Mouse (Mus musculus) liver, embryonic 12.5 days (tissue): ENCODE data around the gene Lmbr1. TPM values are rescaled to one million over a fixed set of nuclear protein-coding genes. Genes with fewer than 3 reads are reported as not detected.
"Not testable (repeated sequence)": the region's sequence is repeated elsewhere in the genome, so short reads cannot be mapped to it uniquely, and the experiment has no call there.

Experiments used
- ATAC-seq: fragments of 200-750 bp; cut with Nextera tagmentation; 2 replicates; pipeline ENCODE4 v1.8.0; 2017; ENCODE audit warnings: moderate number of reproducible peaks, mild to moderate bottlenecking, moderate library complexity
- H3K27ac ChIP-seq: fragments of 300-500 bp; sonication (generic); 2 replicates; pipeline ENCODE4 v1.5.1; 2016; ENCODE audit warnings: mild to moderate bottlenecking
- H3K27me3 ChIP-seq: fragments of 300-500 bp; sonication (generic); replicated peaks from 2 replicates; pipeline ENCODE4 v1.6.1; 2016; ENCODE audit warnings: mild to moderate bottlenecking, moderate library complexity
- H3K36me3 ChIP-seq: fragments of 300-500 bp; sonication (generic); 2 replicates; pipeline ENCODE4 v1.6.1; 2016; ENCODE audit warnings: mild to moderate bottlenecking, moderate library complexity
- H3K4me1 ChIP-seq: fragments of 300-500 bp; sonication (generic); 2 replicates; pipeline ENCODE4 v1.6.1; 2016
- H3K4me2 ChIP-seq: fragments of 300-500 bp; sonication (generic); 2 replicates; pipeline ENCODE4 v1.6.1; 2016; ENCODE audit warnings: mild to moderate bottlenecking, moderate library complexity
- H3K4me3 ChIP-seq: fragments of 300-500 bp; sonication (generic); 2 replicates; pipeline ENCODE4 v1.5.1; 2016; ENCODE audit warnings: mild to moderate bottlenecking, moderate library complexity
- H3K9ac ChIP-seq: fragments of 300-500 bp; sonication (generic); 2 replicates; pipeline ENCODE4 v1.6.1; 2016; ENCODE audit warnings: mild to moderate bottlenecking, moderate library complexity
- H3K9me3 ChIP-seq: fragments of 300-500 bp; sonication (generic); replicated peaks from 2 replicates; pipeline ENCODE4 v1.6.1; 2016; ENCODE audit warnings: mild to moderate bottlenecking, moderate library complexity
- whole genome bisulfite sequencing: fragments of 180-500 bp; shearing (Covaris S2); methylation state at CpG from one replicate; pipeline ENCODE4 v1.1.7; 2016; ENCODE audit not compliant: insufficient replicate concordance; 5-methylcytosine and 5-hydroxymethylcytosine counted together
- polyA plus RNA-seq: library from polyadenylated mRNA; unstranded; fragments of >200 nt; fragmentation: Nextera tagmentation; extraction: Ambion mirVana; gene quantifications from 2 replicates; pipeline ENCODE4 v1.2.1, GENCODE M21; 2016

Gene Lmbr1
- polyA plus RNA-seq = 3.9 and 4.8 TPM in 2 replicates

DNA sequence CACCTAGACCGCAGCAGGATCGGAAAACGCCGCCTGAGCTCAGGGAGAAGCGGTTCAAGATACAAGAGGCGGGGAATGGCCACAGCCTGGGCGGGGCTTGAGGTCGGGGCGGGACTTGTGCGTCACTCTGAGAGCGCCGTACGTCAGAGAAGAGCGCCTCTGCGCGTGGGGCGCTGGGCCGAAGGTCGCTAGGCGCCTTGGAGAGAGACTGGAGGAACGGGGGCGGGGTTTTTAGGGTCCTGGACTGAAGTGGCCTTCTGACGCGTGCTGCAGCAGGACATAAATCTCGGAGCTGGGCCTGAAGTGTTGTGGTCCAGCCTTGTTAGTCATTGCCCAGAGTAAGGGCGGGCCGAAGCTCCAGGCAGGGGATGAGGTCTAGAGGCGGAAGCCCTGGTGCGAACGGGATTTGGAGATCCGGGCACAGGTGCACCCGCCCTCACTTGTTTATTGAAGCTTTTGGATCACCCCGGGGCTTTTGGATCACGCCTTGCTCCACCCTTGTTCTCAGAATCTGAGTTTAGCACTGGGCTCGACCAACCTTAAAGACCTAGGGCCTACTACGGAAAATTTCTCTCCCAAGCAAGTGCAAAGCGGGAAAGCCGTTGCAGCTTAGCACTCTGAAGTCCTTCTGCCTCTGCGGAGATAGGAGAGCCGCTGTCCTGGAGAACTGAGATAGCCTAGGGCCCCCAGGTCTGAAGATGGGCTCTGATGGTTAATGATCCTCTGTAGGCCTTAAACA, at the start of gene Lmbr1:
Lmbr1 (minus strand) TSS at position 93 of the 739 bp plus-strand sequence.
- Histone ChIP-seq H3K4me3 (peak within 1 kb of the TSS; percentile 73), H3K9ac (peak within 1 kb of the TSS; percentile 75), H3K4me2 (peak within 1 kb of the TSS; percentile 92), H3K9me3 (no peaks in the 10 kb centered on the region), H3K36me3 (no peaks in the 10 kb centered on the region), H3K4me1 (peaks cover 32% of the 10 kb centered on the region), H3K27ac (peak within 1 kb of the TSS; percentile 89), H3K27me3 (peaks cover 9% of the 10 kb centered on the region; the same call in 1 of the 2 replicates)
- peak; percentile 91 for ATAC-seq
- 1% methylated on average over 40 of the region's 40 CpGs for WGBS

DNA sequence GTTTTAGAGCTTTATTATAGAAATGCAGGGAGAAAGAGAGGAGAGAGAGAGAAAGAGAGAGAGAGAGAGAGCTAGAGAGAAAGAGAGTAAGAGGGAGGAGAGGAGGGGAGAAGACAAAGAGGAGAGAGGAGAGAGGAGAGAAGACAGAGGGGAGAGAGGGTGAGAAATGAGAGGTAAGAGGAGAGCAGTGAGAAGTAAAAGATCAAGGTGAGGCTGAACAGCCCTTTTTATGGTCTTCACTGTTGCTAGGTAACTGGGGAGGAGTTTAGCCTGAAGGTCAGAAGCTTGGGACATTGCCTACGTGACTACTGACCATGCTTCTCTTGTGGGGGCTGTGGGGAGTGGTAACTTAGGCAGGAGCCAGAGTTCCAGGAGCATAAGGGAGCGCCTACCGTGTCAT, 45.1 kb upstream of the Lmbr1 start:
- H3K4me2 ChIP-seq, ATAC-seq, H3K4me1 ChIP-seq, H3K36me3 ChIP-seq, H3K4me3 ChIP-seq, H3K27ac ChIP-seq, H3K9me3 ChIP-seq, H3K9ac ChIP-seq: not testable (repeated sequence)
- peaks cover 31% of the 10 kb centered on the region for H3K27me3 ChIP-seq
- WGBS = 44% methylated on average over 3 of the region's 3 CpGs

DNA sequence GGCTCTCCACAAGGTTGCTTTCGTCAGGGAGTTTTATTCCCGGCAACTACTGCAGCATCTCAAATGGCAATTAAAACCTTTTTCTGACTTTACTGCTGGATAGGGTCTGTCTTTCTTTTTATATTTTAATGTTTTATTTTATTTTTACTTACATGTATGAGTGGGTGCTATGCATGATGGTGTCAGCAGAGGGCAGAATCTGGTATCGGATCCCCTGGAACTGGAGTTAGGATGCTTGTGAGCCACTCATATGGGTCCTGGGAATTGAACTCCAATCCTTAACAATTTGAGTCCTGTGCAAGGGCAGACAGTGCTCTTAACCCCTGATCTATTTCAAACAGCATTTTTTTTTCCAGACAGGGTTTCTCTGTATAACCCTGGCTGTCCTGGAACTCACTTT, 34.9 kb upstream of the Lmbr1 start:
- Histone ChIP-seq H3K27me3 (peaks cover 3% of the 10 kb centered on the region; the same call in 1 of the 2 replicates), H3K4me1 (no peaks in the 10 kb centered on the region), H3K4me3 (no peak overlapping the region), H3K9ac (no peak overlapping the region), H3K9me3 (no peaks in the 10 kb centered on the region), H3K4me2 (no peak overlapping the region), H3K36me3 (no peaks in the 10 kb centered on the region), H3K27ac (no peak overlapping the region)
- no peak for ATAC-seq
- WGBS = 77% methylated on average over 3 of the region's 3 CpGs

DNA sequence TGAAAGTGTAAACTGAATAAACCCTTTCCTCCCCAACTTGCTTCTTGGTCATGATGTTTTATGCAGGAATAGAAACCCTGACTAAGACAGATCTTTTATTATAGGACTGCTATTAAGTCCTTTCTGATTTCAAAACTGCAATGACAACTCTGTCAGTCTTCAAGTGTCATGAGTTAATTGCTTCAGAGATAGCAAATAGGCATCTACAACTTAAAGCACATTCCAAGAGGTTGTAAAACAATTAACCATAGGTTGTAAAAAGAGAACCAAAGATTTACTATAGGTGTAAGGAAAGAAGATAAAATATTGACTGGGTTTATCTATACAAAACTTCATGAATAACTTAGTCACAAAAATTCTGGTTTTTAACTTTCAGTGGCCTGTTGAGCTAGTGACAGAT, 32.7 kb upstream of the Lmbr1 start:
- no peak overlapping the region for H3K4me2 ChIP-seq
- no peaks in the 10 kb centered on the region for H3K4me1 ChIP-seq
- no peak overlapping the region for H3K9ac ChIP-seq
- ATAC-seq = no peak
- no peak overlapping the region for H3K27ac ChIP-seq
- no peak overlapping the region for H3K4me3 ChIP-seq
- H3K36me3 ChIP-seq = no peaks in the 10 kb centered on the region
- no peaks in the 10 kb centered on the region for H3K9me3 ChIP-seq
- peaks cover 3% of the 10 kb centered on the region; the same call in 1 of the 2 replicates for H3K27me3 ChIP-seq

DNA sequence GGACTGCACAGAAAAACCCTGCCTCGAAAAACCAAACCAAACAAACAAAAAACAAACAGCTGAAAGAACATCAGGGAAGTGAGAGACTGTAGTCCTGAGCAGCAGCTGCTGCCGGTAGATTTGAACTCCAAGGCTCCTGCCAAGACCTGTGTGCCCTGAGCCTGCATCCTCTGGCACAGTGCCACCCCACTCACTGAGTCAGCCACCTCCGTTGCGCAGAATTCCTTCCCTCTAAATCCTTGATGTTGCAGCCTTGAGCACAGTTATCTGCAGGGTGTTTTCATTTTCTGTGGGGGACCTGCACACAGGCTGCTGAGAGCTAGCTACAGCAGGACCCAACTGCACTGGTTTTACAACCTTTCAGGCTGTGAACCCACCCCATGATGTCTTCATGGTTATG, 20.2 kb upstream of the Lmbr1 start:
- ATAC-seq = no peak
- H3K9ac ChIP-seq = no peak overlapping the region
- H3K4me3 ChIP-seq = no peak overlapping the region
- 60% methylated on average over 4 of the region's 4 CpGs for WGBS
- no peaks in the 10 kb centered on the region for H3K36me3 ChIP-seq
- H3K9me3 ChIP-seq = no peaks in the 10 kb centered on the region
- H3K4me2 ChIP-seq = no peak overlapping the region
- no peak overlapping the region for H3K27ac ChIP-seq
- H3K27me3 ChIP-seq = peaks cover 3% of the 10 kb centered on the region; the same call in 1 of the 2 replicates
- H3K4me1 ChIP-seq = no peaks in the 10 kb centered on the region

DNA sequence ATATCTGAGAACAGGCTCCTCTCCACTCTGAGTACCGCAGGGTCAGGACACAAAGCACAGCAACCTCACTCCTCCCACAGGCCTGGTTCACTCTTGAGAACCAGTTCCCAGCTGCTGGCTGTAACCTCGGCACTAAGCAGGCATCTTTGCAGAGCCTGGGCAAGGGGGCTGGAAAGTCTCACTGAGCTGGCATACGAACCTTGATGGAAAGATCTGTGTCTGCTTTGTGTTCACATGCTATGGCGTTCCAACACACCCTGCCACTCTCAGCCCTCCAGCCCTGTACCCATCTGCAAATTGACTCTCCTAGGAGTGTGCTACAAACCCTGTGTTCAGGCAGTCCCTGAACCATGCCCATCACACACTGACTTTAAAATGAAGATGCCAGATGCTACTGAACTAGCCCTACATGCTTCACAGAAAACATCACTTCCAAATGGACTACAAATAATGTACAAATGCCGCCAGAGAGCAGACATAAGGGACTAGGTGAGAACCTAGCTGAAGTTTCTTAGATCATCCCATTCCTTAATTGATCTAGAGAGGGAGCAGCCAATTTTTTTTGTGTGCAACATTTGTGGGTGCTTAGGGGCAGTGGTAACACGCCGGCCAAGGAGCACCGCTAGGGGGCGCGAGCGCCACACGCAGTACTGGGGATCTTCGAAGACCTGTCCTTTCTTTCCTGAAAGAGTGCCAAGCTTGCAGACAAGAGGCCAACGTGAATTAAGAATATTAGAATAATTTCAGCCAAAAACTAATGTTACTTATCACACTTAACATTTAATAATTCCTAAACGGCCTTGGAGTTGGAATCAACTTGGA, 11.0 kb upstream of the Lmbr1 start:
- Histone ChIP-seq H3K9ac (no peak overlapping the region), H3K4me1 (no peaks in the 10 kb centered on the region), H3K36me3 (no peaks in the 10 kb centered on the region), H3K27ac (no peak overlapping the region), H3K27me3 (peaks cover 33% of the 10 kb centered on the region; the same call in 1 of the 2 replicates), H3K9me3 (no peaks in the 10 kb centered on the region), H3K4me3 (no peak overlapping the region), H3K4me2 (no peak overlapping the region)
- 18% methylated on average over 15 of the region's 15 CpGs for WGBS
- no peak; the same call in 1 of the 2 replicates for ATAC-seq

DNA sequence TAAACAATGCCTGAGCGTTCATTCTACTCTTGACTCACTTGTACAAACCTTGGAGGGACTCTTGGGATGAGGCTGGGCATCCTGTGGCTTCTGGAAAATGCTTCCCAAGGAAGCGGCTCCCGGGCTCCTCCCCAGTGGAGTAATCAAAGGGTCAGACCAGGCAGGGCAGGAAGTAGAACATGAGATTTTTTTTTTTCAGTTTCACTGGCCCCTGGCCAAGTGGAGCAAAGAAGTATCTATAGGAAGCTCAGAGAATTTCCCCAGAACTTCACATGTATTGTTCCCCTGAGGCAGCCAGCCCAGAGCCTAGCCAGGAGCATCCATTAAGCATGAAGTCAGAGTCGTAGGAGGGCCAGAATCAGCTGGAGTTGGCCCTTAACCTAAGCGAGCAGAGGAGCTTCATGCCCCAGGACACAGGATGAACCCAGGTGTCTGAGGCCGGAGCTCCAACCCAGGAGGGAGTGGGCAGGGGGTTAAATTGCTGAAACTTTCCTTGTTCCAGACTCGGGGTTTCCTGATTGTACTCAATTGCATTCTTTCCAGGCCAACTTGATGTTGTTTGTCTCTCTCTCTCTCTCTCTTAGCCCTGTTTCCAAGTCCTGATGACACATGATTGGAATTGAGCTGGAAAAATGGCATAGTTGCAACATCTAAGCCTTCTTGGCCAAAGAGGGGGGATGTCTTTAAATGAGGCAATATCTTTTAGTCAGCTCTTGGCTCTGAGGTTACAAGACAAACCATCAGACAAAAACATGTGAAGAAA, 10.2 kb upstream of the Lmbr1 start:
- no peak overlapping the region for H3K9ac ChIP-seq
- H3K4me3 ChIP-seq = no peak overlapping the region
- no peak for ATAC-seq
- H3K4me1 ChIP-seq = no peaks in the 10 kb centered on the region
- H3K27ac ChIP-seq = 0 out of 2 replicates have a peak overlapping the region, but pooled peaks have one; percentile 10
- no peaks in the 10 kb centered on the region for H3K9me3 ChIP-seq
- WGBS = 36% methylated on average over 7 of the region's 7 CpGs
- H3K36me3 ChIP-seq = no peaks in the 10 kb centered on the region
- no peak overlapping the region for H3K4me2 ChIP-seq
- H3K27me3 ChIP-seq = peaks cover 33% of the 10 kb centered on the region; the same call in 1 of the 2 replicates

DNA sequence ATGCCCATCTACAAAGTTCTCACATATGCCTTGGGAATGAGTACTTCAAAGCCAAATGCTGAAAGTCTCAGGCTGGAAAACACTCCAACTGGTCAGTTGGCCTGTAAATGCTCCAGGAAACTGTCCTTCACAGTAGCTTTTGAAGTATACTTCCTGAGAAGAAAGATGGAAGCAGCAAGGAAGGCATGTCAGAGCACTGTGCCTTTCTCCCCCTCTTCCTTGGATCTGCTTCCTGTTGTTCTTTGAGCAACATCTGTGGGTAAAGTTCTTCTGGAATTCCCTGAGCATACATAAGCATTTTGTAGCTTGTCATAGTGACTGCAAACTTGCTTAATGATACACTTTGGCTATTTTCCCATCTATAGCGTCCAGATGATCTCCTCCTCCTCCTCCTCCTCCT, 9.4 kb upstream of the Lmbr1 start:
- ATAC-seq = no peak
- 0 out of 2 replicates have a peak overlapping the region, but pooled peaks have one; percentile 10 for H3K27ac ChIP-seq
- 42% methylated on average over 1 of the region's 1 CpGs for WGBS

DNA sequence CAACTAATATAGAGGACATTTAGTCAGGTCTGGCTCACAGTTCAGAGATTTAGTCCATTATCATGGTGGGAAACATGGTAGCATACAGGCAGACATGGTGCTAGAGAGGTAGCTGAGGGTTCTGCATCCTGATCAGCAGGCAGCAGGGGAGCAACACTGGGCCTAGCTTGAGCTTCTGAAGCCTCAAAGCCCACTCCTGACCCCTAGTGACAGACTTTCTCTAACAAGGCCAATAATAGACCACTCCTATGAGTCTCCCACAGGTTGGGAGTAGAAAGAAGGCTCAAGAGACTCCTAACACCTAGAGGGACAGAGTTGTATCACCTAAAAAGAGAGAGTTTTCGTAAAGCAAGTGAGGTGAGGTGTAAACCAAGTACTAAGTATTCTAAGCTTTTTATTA, 4.6 kb upstream of the Lmbr1 start:
- Histone ChIP-seq H3K4me2 (no peak overlapping the region), H3K9me3 (no peaks in the 10 kb centered on the region), H3K27ac (no peak overlapping the region), H3K27me3 (peaks cover 15% of the 10 kb centered on the region; the same call in 1 of the 2 replicates), H3K36me3 (no peaks in the 10 kb centered on the region), H3K4me3 (no peak overlapping the region), H3K4me1 (peaks cover 23% of the 10 kb centered on the region), H3K9ac (no peak overlapping the region)
- WGBS = 54% methylated on average over 1 of the region's 1 CpGs
- no peak for ATAC-seq

More for the DNA sequence above, 9.4 kb upstream of the Lmbr1 start:
- no peak overlapping the region for H3K4me2 ChIP-seq
- no peaks in the 10 kb centered on the region for H3K9me3 ChIP-seq
- no peaks in the 10 kb centered on the region for H3K4me1 ChIP-seq
- H3K36me3 ChIP-seq = no peaks in the 10 kb centered on the region
- H3K9ac ChIP-seq = no peak overlapping the region
- H3K27me3 ChIP-seq = peaks cover 33% of the 10 kb centered on the region; the same call in 1 of the 2 replicates
- H3K4me3 ChIP-seq = no peak overlapping the region

DNA sequence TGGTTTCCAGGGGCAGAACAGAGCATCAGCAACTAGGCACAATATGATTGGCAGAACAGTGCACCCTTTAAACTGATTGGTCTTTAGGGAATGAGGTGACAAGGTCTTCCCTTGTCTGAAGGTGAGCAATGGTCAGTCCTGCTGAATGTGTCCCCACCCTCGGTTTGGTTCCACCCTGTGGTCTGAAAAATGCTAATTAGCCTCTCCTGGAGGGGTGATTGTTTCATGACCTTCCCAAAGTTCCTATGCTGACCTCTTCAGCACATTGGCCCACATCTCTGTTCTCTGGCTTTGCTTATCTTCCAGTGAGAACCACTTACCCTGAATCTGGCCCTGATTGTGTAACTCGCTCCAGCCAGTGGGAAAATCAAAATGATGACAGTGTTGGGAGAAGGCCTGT, 1.9 kb upstream of the Lmbr1 start:
- H3K4me3 ChIP-seq = no peak overlapping the region
- no peak overlapping the region for H3K4me2 ChIP-seq
- no peak for ATAC-seq
- H3K9me3 ChIP-seq = no peaks in the 10 kb centered on the region
- 72% methylated on average over 2 of the region's 2 CpGs for WGBS
- peaks cover 9% of the 10 kb centered on the region; the same call in 1 of the 2 replicates for H3K27me3 ChIP-seq
- H3K36me3 ChIP-seq = no peaks in the 10 kb centered on the region
- H3K4me1 ChIP-seq = peaks cover 32% of the 10 kb centered on the region
- no peak overlapping the region for H3K9ac ChIP-seq
- no peak overlapping the region for H3K27ac ChIP-seq

DNA sequence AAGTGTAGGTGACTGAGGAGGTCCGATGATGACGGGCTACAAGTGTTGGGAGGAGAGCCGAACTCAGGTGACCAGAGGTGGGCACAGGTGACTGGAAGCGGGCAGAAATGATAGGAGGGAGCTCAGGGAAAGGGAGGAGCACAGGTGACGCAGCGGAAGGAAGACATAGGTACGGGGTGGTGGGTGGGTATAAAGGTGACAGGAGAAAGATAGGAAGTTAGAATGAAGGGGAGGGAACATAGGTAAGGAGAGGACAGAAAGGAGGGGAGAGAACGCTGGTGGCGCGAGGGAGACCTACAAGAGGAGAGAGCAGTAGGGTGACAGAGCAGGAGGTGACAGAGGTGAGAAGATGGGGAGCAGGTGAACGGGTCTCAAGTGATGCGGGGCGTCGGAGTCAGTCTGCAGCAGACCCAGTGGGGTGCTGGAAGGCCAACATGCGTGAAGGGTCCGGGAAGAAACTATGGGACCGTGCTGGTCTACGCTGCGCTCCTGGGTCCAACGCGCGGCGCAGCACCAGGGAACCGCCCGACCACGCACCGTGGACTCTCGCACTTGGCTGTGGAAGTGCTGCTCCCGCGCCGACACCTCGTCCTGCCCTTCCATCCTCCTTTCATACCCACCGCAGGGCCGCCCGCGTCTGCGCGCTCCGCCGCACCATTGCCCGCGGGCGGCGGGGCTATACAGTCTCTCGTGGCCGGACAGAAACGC, 446 bp downstream of the Lmbr1 start:
- Histone ChIP-seq H3K27me3 (peaks cover 9% of the 10 kb centered on the region; the same call in 1 of the 2 replicates), H3K9me3 (no peaks in the 10 kb centered on the region), H3K4me3 (peak overlapping the region; percentile 73), H3K4me2 (peak overlapping the region; percentile 92), H3K9ac (peak overlapping the region; percentile 75), H3K36me3 (no peaks in the 10 kb centered on the region), H3K4me1 (peaks cover 32% of the 10 kb centered on the region), H3K27ac (peak overlapping the region; percentile 89)
- peak; percentile 75 for ATAC-seq
- 2% methylated on average over 47 of the region's 47 CpGs for WGBS
